Mouse (Mus musculus) thymus, postnatal 0 days (tissue): ENCODE data around the gene Cuta. TPM values are rescaled to one million over a fixed set of nuclear protein-coding genes. Genes with fewer than 3 reads are reported as not detected.

Experiments
- DNase-seq: peaks from one replicate; pipeline ENCODE4 v3.0.0-alpha.2; 2015; ENCODE audit warnings: low spot score
- microRNA-seq: library from miRNA; unstranded; fragments of <30 nt; microRNA quantifications from one replicate; pipeline ENCODE4, GENCODE M21; 2016; ENCODE audit warnings: borderline number of aligned reads
- polyA plus RNA-seq: library from polyadenylated mRNA; unstranded; fragments of >200 nt; fragmentation: Nextera tagmentation; extraction: Ambion mirVana; gene quantifications from 2 replicates; pipeline ENCODE4 v1.2.1, GENCODE M21; 2015

The Cuta gene
- polyA plus RNA-seq, 1 experiment from 2014 or later = 237 TPM

GRCm38 (mm10) chr17:26892635-26893375 lies 46.6 kb downstream of the Cuta start:
- DNase-seq = no peak

DNA sequence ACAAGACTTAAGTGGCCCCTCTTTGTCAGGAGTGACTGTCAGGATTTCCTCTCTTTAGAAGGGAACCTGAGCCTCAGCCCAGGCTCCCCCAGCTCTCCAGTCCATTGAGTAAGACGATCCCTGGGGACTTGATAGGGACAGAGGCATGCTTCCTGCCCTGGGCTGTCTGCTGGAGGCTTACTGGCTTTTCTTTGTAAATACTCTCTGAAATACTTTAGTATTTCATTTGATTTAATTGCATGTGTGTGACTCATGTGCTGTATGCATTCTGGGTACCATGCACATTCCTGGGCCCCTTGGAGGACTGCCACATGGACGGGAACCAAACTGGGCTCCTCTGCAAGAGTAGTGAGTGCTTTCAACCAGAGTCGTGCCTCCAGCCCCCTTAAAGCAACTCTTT lies 51.4 kb downstream of the Cuta start:
- no peak for DNase-seq

DNA sequence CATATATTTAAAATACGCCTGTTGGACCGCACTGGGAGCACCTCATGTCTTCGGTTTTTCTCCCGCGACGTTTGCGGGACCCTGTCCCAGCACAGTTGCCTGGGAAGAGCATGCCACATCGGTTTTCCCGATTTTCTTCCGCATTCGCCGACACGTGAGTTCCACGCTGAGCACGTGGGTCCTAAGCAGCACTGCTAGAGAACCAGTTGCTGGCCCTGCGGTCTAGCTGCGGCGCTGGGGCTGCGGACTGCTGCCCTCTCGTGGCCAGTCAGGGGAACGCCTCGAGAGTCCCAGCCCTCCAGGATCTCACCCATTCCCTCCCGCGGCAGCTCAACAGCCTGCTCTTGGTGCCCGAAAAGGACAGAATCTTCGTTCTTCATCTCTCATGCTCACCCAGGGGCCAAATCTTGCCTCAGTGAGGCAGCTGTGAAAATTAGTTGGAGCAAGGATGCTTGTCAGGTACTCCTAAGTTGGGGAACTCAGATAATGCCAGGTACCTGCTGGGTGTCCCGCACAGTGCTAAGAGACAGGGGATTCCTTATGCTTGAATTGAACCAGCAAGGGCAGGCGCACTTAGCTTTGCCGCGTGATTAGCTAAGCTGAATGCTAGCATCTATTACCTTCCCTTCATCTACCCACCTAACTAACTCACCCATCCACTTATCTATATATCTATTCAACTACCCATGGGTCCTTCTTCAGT lies 53.2 kb downstream of the Cuta start:
- DNase-seq = peak; percentile 83

GRCm38 (mm10) chr17:26884995-26885926 lies 54.1 kb downstream of the Cuta start:
- DNase-seq = peak; percentile 67

Small RNA genes lying within 50 kb of the gene (microRNA-seq; reads per million reads assigned to microRNA genes)
- gene Gm27775 (not detected), gene Mir3083 (not detected), gene Mir6968 (1.7 reads per million)

Other genes starting within 250 kb of the Cuta start
- gene Crebrf, start 223.9 kb downstream of the Cuta start, polyA plus RNA-seq = 18.3 and 21.4 TPM in 2 replicates
- gene Bnip1, start 158.5 kb downstream of the Cuta start, polyA plus RNA-seq = 41.1 and 41.6 TPM in 2 replicates
- gene Nkx2-5, start 94.6 kb downstream of the Cuta start, polyA plus RNA-seq = not detected in 2 replicates
- 4.2 and 5.8 TPM in 2 replicates for gene Kifc5b, start 22.5 kb downstream of the Cuta start, polyA plus RNA-seq
- gene Phf1, start 6.5 kb downstream of the Cuta start, polyA plus RNA-seq = 8.5 and 9.3 TPM in 2 replicates
- gene Syngap1, start 1.7 kb upstream of the Cuta start, polyA plus RNA-seq = 0.21 TPM in 2 replicates
- 21.1 and 24.0 TPM in 2 replicates for gene Zbtb9, start 33.6 kb upstream of the Cuta start, polyA plus RNA-seq
- gene Bak1, start 89.4 kb upstream of the Cuta start, polyA plus RNA-seq = 5.8 and 6.9 TPM in 2 replicates
- gene Itpr3, start 117.7 kb upstream of the Cuta start, polyA plus RNA-seq = 4.5 and 4.9 TPM in 2 replicates
- gene Uqcc2, start 194.3 kb upstream of the Cuta start, polyA plus RNA-seq = 266 and 304 TPM in 2 replicates
- gene Ip6k3, start 228.2 kb upstream of the Cuta start, polyA plus RNA-seq = 0.46 and 0.49 TPM in 2 replicates